In the genomic region with DNA sequence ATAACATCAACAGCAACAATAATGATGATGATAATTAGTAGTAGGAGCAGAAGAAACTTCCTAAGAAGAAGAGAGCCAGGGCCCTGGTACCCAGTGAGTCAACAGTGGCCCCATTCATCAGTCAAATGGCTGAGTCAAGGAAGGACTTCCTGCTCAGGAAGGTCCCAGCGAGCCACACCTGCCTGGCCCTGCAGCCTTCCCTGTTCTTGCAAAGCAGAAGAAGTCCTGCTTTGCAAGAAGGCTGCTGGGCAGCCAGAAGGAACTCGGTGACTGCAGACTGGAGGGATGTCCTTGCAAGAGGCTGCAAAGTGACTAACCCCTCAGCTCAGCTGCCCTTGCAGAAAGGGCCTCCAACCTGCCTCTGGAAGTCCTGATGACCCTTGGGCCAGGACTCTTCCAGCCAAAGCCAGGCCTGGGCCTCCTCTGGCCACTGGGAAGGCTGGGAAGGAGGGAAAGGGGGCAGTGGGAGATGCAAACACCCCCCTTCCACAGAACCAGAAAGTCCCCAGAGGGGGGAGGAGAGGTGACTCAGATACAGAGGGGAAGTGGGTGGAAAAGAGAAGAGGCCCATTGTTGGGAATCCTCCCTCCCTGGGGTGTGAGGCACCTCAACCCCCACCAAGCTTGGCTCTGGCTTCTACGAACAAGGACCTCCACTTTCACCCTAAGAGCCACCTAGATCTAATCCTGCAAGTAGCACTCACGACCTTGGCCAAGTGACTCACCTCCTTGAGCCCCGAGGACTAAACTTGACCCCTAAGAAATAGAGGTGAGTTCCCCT, we compare ENCODE assay signal across 11 mouse cellular contexts. TPM values are rescaled to one million over a fixed set of nuclear protein-coding genes. Genes with fewer than 3 reads are reported as not detected.
DNase-seq lines count a peak whose midpoint lies in the region; ATAC-seq and TF ChIP-seq lines count a peak whose summit lies in the region.
"Had no signal": no experiment of that assay in that cellular context is flagged by ENCODE, and none has a peak within 500 bp of the region (broad histone marks: within the 10 kb centered on the region; RNA-seq: fewer than 3 reads in every experiment).

No protein-coding gene starts in this region.

- no peaks in the 10 kb centered on the region for H3K27me3 ChIP-seq in kidney, embryonic 15.5 days
- no peaks in the 10 kb centered on the region for H3K27me3 ChIP-seq in liver, postnatal 0 days (ENCODE audit: insufficient read depth, low read length)

- peaks cover 6% of the 10 kb centered on the region; the same call in 1 of the 2 replicates for H3K36me3 ChIP-seq in kidney, embryonic 15.5 days
- peaks cover 14% of the 10 kb centered on the region for H3K36me3 ChIP-seq in liver, postnatal 0 days (replicated peaks; ENCODE audit: insufficient read depth, low read length)

- H3K4me3 ChIP-seq in kidney, embryonic 15.5 days (replicated peaks), result no peak overlapping the region
- no peak overlapping the region for H3K4me3 ChIP-seq in liver, postnatal 0 days (ENCODE audit: low read depth, low read length)

- H3K4me1 ChIP-seq in kidney, embryonic 15.5 days, result peaks cover 61% of the 10 kb centered on the region
- H3K4me1 ChIP-seq in liver, postnatal 0 days (ENCODE audit: insufficient read depth), result peaks cover 64% of the 10 kb centered on the region

- 0 out of 2 replicates have a peak overlapping the region, but pooled peaks have one; percentile 52 for H3K27ac ChIP-seq in kidney, embryonic 15.5 days
- peak overlapping the region; percentile 70 for H3K27ac ChIP-seq in liver, postnatal 0 days (ENCODE audit: low read depth)

- no peaks in the 10 kb centered on the region for H3K9me3 ChIP-seq in kidney, embryonic 15.5 days (replicated peaks)
- no peaks in the 10 kb centered on the region for H3K9me3 ChIP-seq in liver, postnatal 0 days (ENCODE audit: low read length)

- H3K4me2 ChIP-seq in kidney, embryonic 15.5 days, result no peak overlapping the region
- H3K4me2 ChIP-seq in liver, postnatal 0 days (ENCODE audit: low read depth, low read length), result no peak overlapping the region; the same call in 1 of the 2 replicates

- WGBS in kidney, embryonic 15.5 days, result 62% methylated on average over 5 of the region's 5 CpGs
- 56% methylated on average over 5 of the region's 5 CpGs for WGBS in liver, postnatal 0 days (ENCODE audit: insufficient replicate concordance)

- H3K9ac ChIP-seq in kidney, embryonic 15.5 days, result no peak overlapping the region
- H3K9ac ChIP-seq in liver, postnatal 0 days (replicated peaks), result no peak overlapping the region

- no peak for ATAC-seq in kidney, embryonic 15.5 days (replicated peaks; ENCODE audit: low FRiP score)
- ATAC-seq in liver, postnatal 0 days, result no peak

- no peak for TF ChIP-seq EP300 in liver, postnatal 0 days (IDR thresholded peaks at IDR 0.05; ENCODE audit: low read depth)

- no peak for TF ChIP-seq CTCF in liver, postnatal 0 days (IDR thresholded peaks at IDR 0.05; ENCODE audit: low read depth)

- peak; percentile 20 for DNase-seq in cerebellum, adult 11-12 months
- no peak for DNase-seq in cerebellum, adult 11 months
- no peak for DNase-seq in kidney, postnatal 4 days
- peak; percentile 28 for DNase-seq in 416B (ENCODE audit: low read depth)
- DNase-seq in liver, postnatal 0 days, result no peak
- no peak for DNase-seq in thymus, postnatal 0 days (ENCODE audit: low spot score)
- DNase-seq in gastrocnemius, adult 18-20 months (ENCODE audit: low spot score), result no peak
- DNase-seq: thymus, adult 18-20 months had no signal

RNA-seq across cellular contexts. Expression of a gene that starts 5.1 kb away (rescaled TPM):
- polyA plus RNA-seq in kidney, embryonic 15.5 days (2015; fragmentation: Nextera tagmentation; extraction: Ambion mirVana), result 53.9 and 56.7 TPM in 2 replicates
- 37.1 and 39.9 TPM in 2 replicates for polyA plus RNA-seq in liver, postnatal 0 days (2015; fragmentation: Nextera tagmentation; extraction: Ambion mirVana)
- 88.4 and 90.4 TPM in 2 replicates for polyA plus RNA-seq in thymus, postnatal 0 days (2015; fragmentation: Nextera tagmentation; extraction: Ambion mirVana)
- total RNA-seq in gastrocnemius, adult 18-20 months (2021), result 1 to 10 TPM; 2.8 to 4.7 TPM

RNA-seq across cellular contexts. Expression of a gene that starts 23.5 kb away (rescaled TPM):
- not detected in 2 replicates for polyA plus RNA-seq in kidney, embryonic 15.5 days (2015; fragmentation: Nextera tagmentation; extraction: Ambion mirVana)
- polyA plus RNA-seq in liver, postnatal 0 days (2015; fragmentation: Nextera tagmentation; extraction: Ambion mirVana), result not detected in 2 replicates
- polyA plus RNA-seq in thymus, postnatal 0 days (2015; fragmentation: Nextera tagmentation; extraction: Ambion mirVana), result 0.30 TPM in 1 of 2 replicates, not detected in the other
- total RNA-seq in gastrocnemius, adult 18-20 months (2021), result not detected
- total RNA-seq: layer of hippocampus, postnatal 25 days had no signal
- polyA plus RNA-seq: intestine, embryonic 14.5 days had no signal

RNA-seq across cellular contexts. Expression of a gene that starts 43.7 kb away (rescaled TPM):
- 0.19 TPM in 1 of 2 replicates, not detected in the other for polyA plus RNA-seq in kidney, embryonic 15.5 days (2015; fragmentation: Nextera tagmentation; extraction: Ambion mirVana)
- polyA plus RNA-seq in liver, postnatal 0 days (2015; fragmentation: Nextera tagmentation; extraction: Ambion mirVana), result 0.61 and 28.3 TPM in 2 replicates
- polyA plus RNA-seq in thymus, postnatal 0 days (2015; fragmentation: Nextera tagmentation; extraction: Ambion mirVana), result 0.12 and 0.13 TPM in 2 replicates
- total RNA-seq in gastrocnemius, adult 18-20 months (2021), result under 1 TPM in 1 of 2 experiments, not detected in 1; 0.78 TPM
- total RNA-seq: layer of hippocampus, postnatal 25 days had no signal

Comparison
In these comparisons a context has a peak if more than half of its experiments do, and no peak if none do; other contexts are left out.
1. DNase-seq: peak in cerebellum, adult 11-12 months (single experiment) and 416B (single experiment); none in cerebellum, adult 11 months (single experiment), kidney, postnatal 4 days (0 of 2), liver, postnatal 0 days (single experiment), thymus, postnatal 0 days (single experiment) and gastrocnemius, adult 18-20 months (single experiment).